Mouse (Mus musculus): ENCODE results near the gene Gm21310. TPM values are rescaled to one million over a fixed set of nuclear protein-coding genes. Genes with fewer than 3 reads are reported as not detected.
"Not testable (repeated sequence)": the region's sequence is repeated elsewhere in the genome, so short reads cannot be mapped to it uniquely, and the experiment has no call there.

Gm21310 gene
- total RNA-seq (2021): not detected
- long read RNA-seq: 0 reads

GRCm38 (mm10) chrY:10147083-10147482 is at the start of gene Gm21310:
Gene Gm21310, minus strand, starts transcription at chrY:10147183.
- DNase-seq (ENCODE audit: low spot score in 2 of 2): not testable (repeated sequence)

Other genes with a start within 250 kb of the Gm21310 start
- not detected for gene Gm20834, start 177.4 kb upstream of the Gm21310 start, total RNA-seq (2021)

All from layer of hippocampus, adult 18-20 months (tissue).